ENCODE assay signal across 10 mouse cellular contexts in the genomic region with DNA sequence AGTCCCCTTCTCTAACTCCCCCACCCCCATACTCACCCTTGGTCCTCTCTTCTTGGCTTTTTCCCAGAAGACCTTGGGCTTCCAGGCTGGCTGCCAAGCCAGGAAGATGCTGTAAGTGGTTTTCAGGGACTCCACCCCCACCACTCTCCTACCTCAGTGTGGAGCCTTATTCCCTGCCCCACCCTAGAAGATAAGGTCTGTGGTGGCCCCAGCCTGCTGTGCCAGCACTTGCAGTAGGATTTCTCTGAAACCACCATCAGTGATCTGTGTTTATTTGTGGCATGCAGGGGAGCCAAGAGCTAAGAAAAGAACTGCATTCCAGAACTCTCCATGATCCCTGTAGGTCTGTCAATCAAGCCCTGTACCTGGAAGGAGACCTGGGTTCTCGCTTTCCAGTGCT.
DNase-seq lines count a peak whose midpoint lies in the region; ATAC-seq and TF ChIP-seq lines count a peak whose summit lies in the region.
"Had no signal": no experiment of that assay in that cellular context is flagged by ENCODE, and none has a peak within 500 bp of the region (broad histone marks: within the 10 kb centered on the region; RNA-seq: fewer than 3 reads in every experiment).

No protein-coding gene starts in this region.

- H3K27ac ChIP-seq in liver, postnatal 0 days (ENCODE audit: low read depth) = no peak overlapping the region
- no peak overlapping the region for H3K27ac ChIP-seq in layer of hippocampus, adult 2 months
- H3K27ac ChIP-seq: neural tube, embryonic 12.5 days had no signal

- no peak for TF ChIP-seq EP300 in liver, postnatal 0 days (IDR thresholded peaks at IDR 0.05; ENCODE audit: low read depth)

- H3K9me3 ChIP-seq in liver, postnatal 0 days (ENCODE audit: low read length) = no peaks in the 10 kb centered on the region
- H3K9me3 ChIP-seq: G1E; neural tube, embryonic 12.5 days had no signal

- H3K4me3 ChIP-seq in liver, postnatal 0 days (ENCODE audit: low read depth, low read length) = no peak overlapping the region
- H3K4me3 ChIP-seq in layer of hippocampus, adult 2 months = no peak overlapping the region
- H3K4me3 ChIP-seq: neural tube, embryonic 12.5 days had no signal

- WGBS in liver, postnatal 0 days (ENCODE audit: insufficient replicate concordance) = 84% methylated on average over 1 of the region's 1 CpGs

- H3K4me2 ChIP-seq in liver, postnatal 0 days (ENCODE audit: low read depth, low read length) = no peak overlapping the region
- H3K4me2 ChIP-seq: neural tube, embryonic 12.5 days had no signal

- H3K27me3 ChIP-seq in liver, postnatal 0 days (ENCODE audit: insufficient read depth, low read length) = no peaks in the 10 kb centered on the region
- H3K27me3 ChIP-seq: neural tube, embryonic 12.5 days had no signal

- no peak for ATAC-seq in liver, postnatal 0 days
- ATAC-seq in granulocyte monocyte progenitor cell, adult 5-6 weeks (replicated peaks; ENCODE audit: poor library complexity, severe bottlenecking) = no peak

- DNase-seq in liver = peak; percentile 31
- no peak for DNase-seq in liver, postnatal 0 days
- DNase-seq in gastrocnemius, adult 8-10 months (ENCODE audit: low spot score in 2 of 2) = peak; percentile 20 to 25
- DNase-seq in kidney, adult 18-20 months = peak; percentile 75
- DNase-seq in lung, postnatal 25 days (ENCODE audit: low spot score) = peak; percentile 4
- no peak for DNase-seq in thymus, postnatal 4 days
- DNase-seq in layer of hippocampus, adult 2 months (ENCODE audit: low spot score in 2 of 2) = no peak

- no peak for TF ChIP-seq CTCF in liver, postnatal 0 days (IDR thresholded peaks at IDR 0.05; ENCODE audit: low read depth)
- TF ChIP-seq CTCF in layer of hippocampus, adult 2 months (conservative IDR thresholded peaks at IDR 0.05) = no peak

- H3K9ac ChIP-seq in liver, postnatal 0 days (replicated peaks) = no peak overlapping the region
- H3K9ac ChIP-seq: neural tube, embryonic 12.5 days had no signal

- no peaks in the 10 kb centered on the region for H3K36me3 ChIP-seq in liver, postnatal 0 days (replicated peaks; ENCODE audit: insufficient read depth, low read length)
- H3K36me3 ChIP-seq: G1E; neural tube, embryonic 12.5 days had no signal

- no peaks in the 10 kb centered on the region for H3K4me1 ChIP-seq in liver, postnatal 0 days (ENCODE audit: insufficient read depth)

Comparison
In these comparisons a context has a peak if more than half of its experiments do, and no peak if none do; other contexts are left out.
1. DNase-seq: peak in liver (single experiment), gastrocnemius, adult 8-10 months (2 of 2), kidney, adult 18-20 months (single experiment) and lung, postnatal 25 days (single experiment); none in liver, postnatal 0 days (single experiment), thymus, postnatal 4 days (single experiment) and layer of hippocampus, adult 2 months (0 of 2).